Comparison of ENCODE assay signal across 27 mouse cellular contexts in the genomic region with DNA sequence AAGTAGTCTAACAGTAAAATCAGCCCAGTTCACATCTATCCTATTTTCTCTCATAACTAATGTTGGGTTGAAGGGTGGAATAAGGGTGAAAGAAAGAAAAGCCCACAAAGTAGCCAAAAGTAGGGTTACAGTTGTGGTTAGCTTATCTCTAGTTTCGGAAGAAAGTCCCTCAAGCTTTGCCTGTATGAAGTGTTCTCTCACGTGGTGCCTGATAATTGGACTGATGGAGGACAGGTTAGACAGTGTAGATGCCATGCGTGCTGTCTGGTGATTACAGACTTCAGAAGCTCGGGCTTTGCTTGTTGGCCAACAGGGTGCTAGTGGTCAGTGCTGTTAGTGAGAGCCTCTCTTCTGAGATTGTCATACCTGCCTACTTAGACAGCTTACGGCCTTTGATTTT.
"Had no signal": no experiment of that assay in that cellular context is flagged by ENCODE, and none has a peak within 500 bp of the region (broad histone marks: within the 10 kb centered on the region; RNA-seq: fewer than 3 reads in every experiment).

No protein-coding gene starts in this region.

- H3K27ac ChIP-seq: gastrocnemius, adult 2 months; heart, embryonic 10.5 days; hindbrain, embryonic 10.5 days; hindbrain, embryonic 12.5 days; hindbrain, embryonic 14.5 days; intestine, embryonic 15.5 days; kidney, embryonic 15.5 days; kidney, postnatal 0 days; limb, embryonic 13.5 days; limb, embryonic 15.5 days; liver, embryonic 15.5 days had no signal

- H3K9me3 ChIP-seq: heart, embryonic 10.5 days; heart, embryonic 12.5 days; hindbrain, embryonic 10.5 days; hindbrain, embryonic 12.5 days; intestine, embryonic 15.5 days; kidney, embryonic 15.5 days; limb, embryonic 13.5 days; limb, embryonic 15.5 days; liver, embryonic 15.5 days had no signal

- H3K4me2 ChIP-seq: heart, embryonic 12.5 days; hindbrain, embryonic 12.5 days; hindbrain, embryonic 14.5 days; intestine, embryonic 15.5 days; kidney, embryonic 15.5 days; limb, embryonic 13.5 days; limb, embryonic 15.5 days; liver, embryonic 15.5 days had no signal

- H3K4me3 ChIP-seq: gastrocnemius, adult 2 months; heart, embryonic 10.5 days; heart, embryonic 12.5 days; hindbrain, embryonic 10.5 days; hindbrain, embryonic 12.5 days; intestine, embryonic 15.5 days; kidney, embryonic 15.5 days; limb, embryonic 13.5 days; limb, embryonic 15.5 days; liver, embryonic 15.5 days had no signal

- H3K4me1 ChIP-seq: heart, embryonic 10.5 days; heart, embryonic 12.5 days; hindbrain, embryonic 12.5 days; intestine, embryonic 15.5 days; limb, embryonic 13.5 days; limb, embryonic 15.5 days had no signal

- DNase-seq: gastrocnemius, adult 2 months; gastrocnemius, postnatal 10 days; gastrocnemius, postnatal 25 days; heart, adult 18-20 months; heart, postnatal 10 days; heart, postnatal 4 days; kidney, adult 2 months; kidney, adult 9 months; kidney, postnatal 14 days; kidney, postnatal 36 days; layer of hippocampus, adult 9-11 months; layer of hippocampus, postnatal 36 days; left cerebral cortex, postnatal 4 days had no signal

- H3K27me3 ChIP-seq: heart, embryonic 12.5 days; hindbrain, embryonic 12.5 days; intestine, embryonic 15.5 days; kidney, embryonic 15.5 days; limb, embryonic 13.5 days; limb, embryonic 15.5 days; liver, embryonic 15.5 days had no signal

- ATAC-seq: hindbrain, embryonic 16.5 days; inflammation-experienced regulatory T-cells, adult 6 months; intestine, embryonic 15.5 days; intestine, postnatal 0 days had no signal

- H3K9ac ChIP-seq: heart, embryonic 12.5 days; hindbrain, embryonic 12.5 days; hindbrain, embryonic 14.5 days; intestine, embryonic 15.5 days; kidney, embryonic 15.5 days; limb, embryonic 13.5 days; limb, embryonic 15.5 days; liver, embryonic 15.5 days had no signal
